Mouse (Mus musculus) limb, embryonic 11.5 days (tissue): Measurements from ENCODE around the gene Atrx. TPM values are rescaled to one million over a fixed set of nuclear protein-coding genes. Genes with fewer than 3 reads are reported as not detected.
"Not testable (repeated sequence)": the region's sequence is repeated elsewhere in the genome, so short reads cannot be mapped to it uniquely, and the experiment has no call there.

Source experiments
- ATAC-seq: fragments of 200-750 bp; cut with Nextera tagmentation; 2 replicates; pipeline ENCODE4 v1.8.0; 2017; ENCODE audit warnings: low read depth; ENCODE audit not compliant: insufficient number of reproducible peaks, low FRiP score, low TSS enrichment
- DNase-seq: peaks from one replicate; pipeline ENCODE4 v3.0.0-alpha.2; 2015; ENCODE audit warnings: low spot score
- H3K27ac ChIP-seq: fragments of 300-500 bp; sonication (generic); replicated peaks from 2 replicates; pipeline ENCODE4 v1.5.1; 2014; ENCODE audit warnings: low read depth, mild to moderate bottlenecking, low read length
- H3K27me3 ChIP-seq: fragments of 300-500 bp; sonication (generic); 2 replicates; pipeline ENCODE4 v1.6.1; 2014; ENCODE audit warnings: mild to moderate bottlenecking, low read length, mixed read lengths; ENCODE audit not compliant: control insufficient read depth, insufficient read depth
- H3K36me3 ChIP-seq: fragments of 300-500 bp; sonication (generic); 2 replicates; pipeline ENCODE4 v1.6.1; 2014; ENCODE audit warnings: mild to moderate bottlenecking, low read length, moderate library complexity, mixed read lengths; ENCODE audit not compliant: control insufficient read depth, insufficient read depth
- H3K4me1 ChIP-seq: fragments of 300-500 bp; sonication (generic); 2 replicates; pipeline ENCODE4 v1.6.1; 2014; ENCODE audit warnings: low read length, mixed read lengths; ENCODE audit not compliant: control insufficient read depth, insufficient read depth
- H3K4me2 ChIP-seq: fragments of 300-500 bp; sonication (generic); 2 replicates; pipeline ENCODE4 v1.6.1; 2014; ENCODE audit warnings: low read depth, mild to moderate bottlenecking, moderate library complexity; ENCODE audit not compliant: severe bottlenecking
- H3K4me3 ChIP-seq: fragments of 300-500 bp; sonication (generic); 2 replicates; pipeline ENCODE4 v1.5.1; 2014; ENCODE audit warnings: low read depth, low read length
- H3K9ac ChIP-seq: fragments of 300-500 bp; sonication (generic); 2 replicates; pipeline ENCODE4 v1.6.1; 2014; ENCODE audit warnings: mild to moderate bottlenecking, low read length
- H3K9me3 ChIP-seq: fragments of 300-500 bp; sonication (generic); 2 replicates; pipeline ENCODE4 v1.6.1; 2016; ENCODE audit warnings: low read length; ENCODE audit not compliant: control insufficient read depth
- WGBS: fragments of 180-500 bp; shearing (Covaris S2); extraction: QIAGEN DNeasy Blood & Tissue Kit; methylation state at CpG from one replicate; pipeline ENCODE4 v1.1.7; 2014; 5-methylcytosine and 5-hydroxymethylcytosine counted together
- polyA plus RNA-seq: library from polyadenylated mRNA; unstranded; fragments of >200 nt; fragmentation: Nextera tagmentation; extraction: Ambion mirVana; gene quantifications from 2 replicates; pipeline ENCODE4 v1.2.1, GENCODE M21; 2014

The Atrx gene
- 216 and 244 TPM in 2 replicates for polyA plus RNA-seq

GRCm38 (mm10) chrX:105928861-105929477 is at the start of gene Atrx:
Gene Atrx, minus strand, starts transcription at chrX:105929403.
- Histone ChIP-seq H3K4me2 (peak within 1 kb of the TSS; percentile 28; the same call in 1 of the 2 replicates), H3K27ac (peak within 1 kb of the TSS; percentile 92), H3K9ac (peak within 1 kb of the TSS; percentile 96), H3K4me1 (no peaks in the 10 kb centered on the region), H3K36me3 (no peaks in the 10 kb centered on the region), H3K9me3 (no peaks in the 10 kb centered on the region), H3K27me3 (no peaks in the 10 kb centered on the region), H3K4me3 (peak within 1 kb of the TSS; percentile 63)
- ATAC-seq (peak; percentile 92), DNase-seq (peak; percentile 76)
- 21% methylated on average over 42 of the region's 42 CpGs for WGBS

- WGBS: 81% methylated on average over 14 of the region's 14 CpGs
These were observed 27.9 kb upstream of the Atrx start for GRCm38 (mm10) chrX:105957091-105957490.

GRCm38 (mm10) chrX:105953999-105954398 is 24.8 kb upstream of the Atrx start:
- no peaks in the 10 kb centered on the region for H3K27me3 ChIP-seq
- H3K9ac ChIP-seq: no peak overlapping the region
- H3K4me2 ChIP-seq: no peak overlapping the region
- H3K4me3 ChIP-seq: no peak overlapping the region
- 83% methylated on average over 2 of the region's 2 CpGs for WGBS
- H3K9me3 ChIP-seq: no peaks in the 10 kb centered on the region
- ATAC-seq: no peak
- no peaks in the 10 kb centered on the region for H3K4me1 ChIP-seq
- no peak overlapping the region for H3K27ac ChIP-seq
- no peaks in the 10 kb centered on the region for H3K36me3 ChIP-seq
- DNase-seq: no peak

More at GRCm38 (mm10) chrX:105957091-105957490, 27.9 kb upstream of the Atrx start:
- H3K27me3 ChIP-seq, DNase-seq, H3K36me3 ChIP-seq, H3K4me1 ChIP-seq, H3K9me3 ChIP-seq, ATAC-seq, H3K27ac ChIP-seq, H3K4me3 ChIP-seq, H3K9ac ChIP-seq, H3K4me2 ChIP-seq: not testable (repeated sequence)

- Histone ChIP-seq H3K9ac (no peak overlapping the region), H3K36me3 (no peaks in the 10 kb centered on the region), H3K4me1 (no peaks in the 10 kb centered on the region), H3K4me2 (no peak overlapping the region), H3K27me3 (no peaks in the 10 kb centered on the region), H3K27ac (no peak overlapping the region), H3K4me3 (no peak overlapping the region), H3K9me3 (no peaks in the 10 kb centered on the region)
- DNase-seq (no peak), ATAC-seq (no peak)
- 48% methylated on average over 1 of the region's 1 CpGs for WGBS
These were observed 17.2 kb upstream of the Atrx start for GRCm38 (mm10) chrX:105946357-105946756.

- Histone ChIP-seq H3K36me3 (no peaks in the 10 kb centered on the region), H3K4me3 (no peak overlapping the region), H3K9me3 (no peaks in the 10 kb centered on the region), H3K27me3 (no peaks in the 10 kb centered on the region), H3K27ac (no peak overlapping the region), H3K4me2 (no peak overlapping the region), H3K9ac (no peak overlapping the region), H3K4me1 (no peaks in the 10 kb centered on the region)
- DNase-seq (no peak), ATAC-seq (no peak)
- 81% methylated on average over 7 of the region's 7 CpGs for WGBS
These were observed 10.0 kb upstream of the Atrx start for GRCm38 (mm10) chrX:105939245-105939644.

- H3K36me3 ChIP-seq: no peaks in the 10 kb centered on the region
- 77% methylated on average over 2 of the region's 2 CpGs for WGBS
- no peaks in the 10 kb centered on the region for H3K9me3 ChIP-seq
- H3K4me1 ChIP-seq: no peaks in the 10 kb centered on the region
- no peak overlapping the region for H3K4me2 ChIP-seq
- no peak overlapping the region for H3K27ac ChIP-seq
- ATAC-seq (no peak), DNase-seq (no peak)
- no peak overlapping the region for H3K9ac ChIP-seq
- H3K27me3 ChIP-seq: no peaks in the 10 kb centered on the region
- H3K4me3 ChIP-seq: no peak overlapping the region
These were observed 8.5 kb upstream of the Atrx start for GRCm38 (mm10) chrX:105937736-105938135.

- H3K27me3 ChIP-seq: no peaks in the 10 kb centered on the region
- no peak overlapping the region for H3K9ac ChIP-seq
- no peak overlapping the region for H3K4me2 ChIP-seq
- H3K36me3 ChIP-seq: no peaks in the 10 kb centered on the region
- H3K4me1 ChIP-seq: no peaks in the 10 kb centered on the region
- 65% methylated on average over 5 of the region's 5 CpGs for WGBS
- ATAC-seq (no peak), DNase-seq (no peak)
- H3K4me3 ChIP-seq: no peak overlapping the region
- no peak overlapping the region for H3K27ac ChIP-seq
- no peaks in the 10 kb centered on the region for H3K9me3 ChIP-seq
These were observed 5.1 kb upstream of the Atrx start for GRCm38 (mm10) chrX:105934341-105934740.

GRCm38 (mm10) chrX:105929478-105930038 is 355 bp upstream of the Atrx start:
- ATAC-seq (peak; percentile 23; the same call in 1 of the 2 replicates), DNase-seq (no peak)
- no peaks in the 10 kb centered on the region for H3K27me3 ChIP-seq
- H3K4me1 ChIP-seq: no peaks in the 10 kb centered on the region
- H3K4me2 ChIP-seq: no peak overlapping the region
- no peak overlapping the region; the same call in 1 of the 2 replicates for H3K4me3 ChIP-seq
- no peaks in the 10 kb centered on the region for H3K9me3 ChIP-seq
- 39% methylated on average over 8 of the region's 8 CpGs for WGBS
- H3K36me3 ChIP-seq: no peaks in the 10 kb centered on the region
- H3K27ac ChIP-seq: no peak overlapping the region
- H3K9ac ChIP-seq: no peak overlapping the region
